Mouse (Mus musculus): ENCODE results near the gene Bsg. TPM values are rescaled to one million over a fixed set of nuclear protein-coding genes. Genes with fewer than 3 reads are reported as not detected.
A peak's percentile ranks its signal among the peaks of the same experiment; 100 is the strongest.

Gene Bsg
- polyA plus RNA-seq, 1 experiment from 2014 or later, result 985 TPM

GRCm38 (mm10) chr10:79709307-79709706 is 5.0 kb downstream of the Bsg start:
- H3K9ac ChIP-seq, result no peak overlapping the region

GRCm38 (mm10) chr10:79712029-79712428 is 7.7 kb downstream of the Bsg start:
- Histone ChIP-seq H3K4me1 (replicated peaks) (peaks cover 22% of the 10 kb centered on the region), H3K27me3 (peaks cover 17% of the 10 kb centered on the region), H3K27ac (replicated peaks) (no peak overlapping the region), H3K36me3 (peaks cover 20% of the 10 kb centered on the region), H3K9me3 (no peaks in the 10 kb centered on the region), H3K4me2 (no peak overlapping the region), H3K4me3 (no peak overlapping the region), H3K9ac (no peak overlapping the region)
- WGBS, result 84% methylated on average over 1 of the region's 1 CpGs
- ATAC-seq (ENCODE audit: low FRiP score, low read depth), result no peak

More at GRCm38 (mm10) chr10:79709307-79709706, 5.0 kb downstream of the Bsg start:
- Histone ChIP-seq H3K27ac (replicated peaks) (no peak overlapping the region), H3K4me3 (no peak overlapping the region), H3K36me3 (peaks cover 20% of the 10 kb centered on the region), H3K27me3 (no peaks in the 10 kb centered on the region), H3K4me2 (no peak overlapping the region), H3K9me3 (no peaks in the 10 kb centered on the region), H3K4me1 (replicated peaks) (peaks cover 33% of the 10 kb centered on the region)
- 84% methylated on average over 7 of the region's 7 CpGs for WGBS
- ATAC-seq (ENCODE audit: low FRiP score, low read depth), result no peak

GRCm38 (mm10) chr10:79712499-79713126 is 8.3 kb downstream of the Bsg start:
- Histone ChIP-seq H3K36me3 (peaks cover 16% of the 10 kb centered on the region), H3K9me3 (no peaks in the 10 kb centered on the region), H3K27ac (replicated peaks) (no peak overlapping the region), H3K4me2 (no peak overlapping the region), H3K4me3 (no peak overlapping the region), H3K27me3 (peaks cover 17% of the 10 kb centered on the region), H3K9ac (no peak overlapping the region), H3K4me1 (replicated peaks) (peaks cover 22% of the 10 kb centered on the region)
- WGBS, result 12% methylated on average over 4 of the region's 6 CpGs
- ATAC-seq (ENCODE audit: low FRiP score, low read depth), result peak; percentile 19; the same call in 1 of the 2 replicates

- Histone ChIP-seq H3K27ac (replicated peaks) (no peak overlapping the region), H3K4me3 (no peak overlapping the region), H3K27me3 (peaks cover 21% of the 10 kb centered on the region), H3K36me3 (peaks cover 16% of the 10 kb centered on the region), H3K4me1 (replicated peaks) (peaks cover 24% of the 10 kb centered on the region), H3K4me2 (no peak overlapping the region), H3K9me3 (no peaks in the 10 kb centered on the region), H3K9ac (no peak overlapping the region)
- ATAC-seq (ENCODE audit: low FRiP score, low read depth), result no peak
- WGBS, result 40% methylated on average over 1 of the region's 1 CpGs
Observed at GRCm38 (mm10) chr10:79713163-79713562, 8.9 kb downstream of the Bsg start.

- WGBS, result 52% methylated on average over 4 of the region's 4 CpGs
- Histone ChIP-seq H3K4me3 (no peak overlapping the region), H3K4me2 (no peak overlapping the region), H3K27ac (replicated peaks) (no peak overlapping the region), H3K4me1 (replicated peaks) (peaks cover 28% of the 10 kb centered on the region), H3K9me3 (no peaks in the 10 kb centered on the region), H3K36me3 (peaks cover 16% of the 10 kb centered on the region), H3K27me3 (peaks cover 24% of the 10 kb centered on the region), H3K9ac (no peak overlapping the region)
- ATAC-seq (ENCODE audit: low FRiP score, low read depth), result no peak
Observed at GRCm38 (mm10) chr10:79714996-79715395, 10.7 kb downstream of the Bsg start.

GRCm38 (mm10) chr10:79716254-79716987 is 12.1 kb downstream of the Bsg start, which contains the start of gene Hcn2:
Gene Hcn2 (plus strand): TSS chr10:79716634.
- WGBS, result 2% methylated on average over 54 of the region's 91 CpGs
- peaks cover 24% of the 10 kb centered on the region for H3K27me3 ChIP-seq

GRCm38 (mm10) chr10:79716988-79717355 is 12.7 kb downstream of the Bsg start:
- H3K4me2 ChIP-seq, result peak overlapping the region; percentile 82
- H3K4me3 ChIP-seq, result peak overlapping the region; percentile 86
- WGBS, result 0% methylated on average over 42 of the region's 44 CpGs
- peak overlapping the region; percentile 64 for H3K27ac ChIP-seq (replicated peaks)
- H3K4me1 ChIP-seq (replicated peaks), result peaks cover 28% of the 10 kb centered on the region
- H3K9ac ChIP-seq, result peak overlapping the region; percentile 84
- H3K36me3 ChIP-seq, result no peaks in the 10 kb centered on the region
- H3K9me3 ChIP-seq, result no peaks in the 10 kb centered on the region
- ATAC-seq (ENCODE audit: low FRiP score, low read depth), result 0 out of 2 replicates have a peak, but pooled peaks have one; percentile 3
- peaks cover 24% of the 10 kb centered on the region for H3K27me3 ChIP-seq

More at GRCm38 (mm10) chr10:79716254-79716987, 12.1 kb downstream of the Bsg start, which contains the start of gene Hcn2:
- Histone ChIP-seq H3K27ac (replicated peaks) (peak within 1 kb of the TSS; percentile 64), H3K9me3 (no peaks in the 10 kb centered on the region), H3K4me1 (replicated peaks) (peaks cover 28% of the 10 kb centered on the region), H3K36me3 (peaks cover 5% of the 10 kb centered on the region), H3K4me3 (peak within 1 kb of the TSS; percentile 86), H3K4me2 (peak within 1 kb of the TSS; percentile 82), H3K9ac (peak within 1 kb of the TSS; percentile 84)
- peak; percentile 57 for ATAC-seq (ENCODE audit: low FRiP score, low read depth)

GRCm38 (mm10) chr10:79717640-79718357 is 13.5 kb downstream of the Bsg start:
- Histone ChIP-seq H3K4me3 (peak overlapping the region; percentile 86), H3K27me3 (peaks cover 24% of the 10 kb centered on the region), H3K9me3 (no peaks in the 10 kb centered on the region), H3K9ac (peak overlapping the region; percentile 84), H3K27ac (replicated peaks) (no peak overlapping the region), H3K36me3 (no peaks in the 10 kb centered on the region), H3K4me1 (replicated peaks) (peaks cover 33% of the 10 kb centered on the region), H3K4me2 (peak overlapping the region; percentile 82)
- WGBS, result 2% methylated on average over 43 of the region's 43 CpGs
- ATAC-seq (ENCODE audit: low FRiP score, low read depth), result no peak

- Histone ChIP-seq H3K4me3 (no peak overlapping the region), H3K36me3 (no peaks in the 10 kb centered on the region), H3K4me1 (replicated peaks) (peaks cover 28% of the 10 kb centered on the region), H3K27ac (replicated peaks) (no peak overlapping the region), H3K9ac (no peak overlapping the region), H3K4me2 (no peak overlapping the region), H3K9me3 (no peaks in the 10 kb centered on the region), H3K27me3 (peaks cover 9% of the 10 kb centered on the region)
- 55% methylated on average over 5 of the region's 5 CpGs for WGBS
- ATAC-seq (ENCODE audit: low FRiP score, low read depth), result no peak
Observed at GRCm38 (mm10) chr10:79721089-79721488, 16.8 kb downstream of the Bsg start.

- H3K9me3 ChIP-seq, result no peaks in the 10 kb centered on the region
- peak; percentile 43; the same call in 1 of the 2 replicates for ATAC-seq (ENCODE audit: low FRiP score, low read depth)
- H3K27ac ChIP-seq (replicated peaks), result no peak overlapping the region
- peaks cover 6% of the 10 kb centered on the region; the same call in 1 of the 2 replicates for H3K36me3 ChIP-seq
- H3K4me2 ChIP-seq, result no peak overlapping the region
- H3K4me3 ChIP-seq, result no peak overlapping the region
- H3K27me3 ChIP-seq, result peaks cover 4% of the 10 kb centered on the region
- 52% methylated on average over 6 of the region's 6 CpGs for WGBS
- H3K4me1 ChIP-seq (replicated peaks), result peaks cover 10% of the 10 kb centered on the region
- no peak overlapping the region for H3K9ac ChIP-seq
Observed at GRCm38 (mm10) chr10:79723047-79723446, 18.8 kb downstream of the Bsg start.

- H3K4me3 ChIP-seq, result no peak overlapping the region
- H3K27ac ChIP-seq (replicated peaks), result no peak overlapping the region
- no peaks in the 10 kb centered on the region for H3K27me3 ChIP-seq
- WGBS, result 88% methylated on average over 7 of the region's 7 CpGs
- no peak overlapping the region for H3K4me2 ChIP-seq
- 0 out of 2 replicates have a peak, but pooled peaks cover 5% of the 10 kb centered on the region for H3K4me1 ChIP-seq (replicated peaks)
- no peak overlapping the region for H3K9ac ChIP-seq
- no peak for ATAC-seq (ENCODE audit: low FRiP score, low read depth)
- peaks cover 6% of the 10 kb centered on the region; the same call in 1 of the 2 replicates for H3K36me3 ChIP-seq
- no peaks in the 10 kb centered on the region for H3K9me3 ChIP-seq
Observed at GRCm38 (mm10) chr10:79723692-79724091, 19.4 kb downstream of the Bsg start.
